Mouse (Mus musculus) adrenal gland, adult 8-10 months (tissue): ENCODE measurements at regions not wholly inside any gene's neighbourhood (a gene's known extent, or its start where the extent isn't known, plus 50 kb on each side); places are given as distances from the start of the nearest gene placed in this dataset.

Experiments used
- DNase-seq: peaks from one replicate; pipeline ENCODE4 v3.0.0; 2022

GRCm38 (mm10) chr8:30669451-30669850 is 2759.1 kb upstream of the 5930422O12Rik start:
- no peak for DNase-seq

- no peak for DNase-seq
These were observed 2751.1 kb upstream of the 5930422O12Rik start for GRCm38 (mm10) chr8:30677423-30677822.

- no peak for DNase-seq
These were observed 2746.3 kb upstream of the 5930422O12Rik start for GRCm38 (mm10) chr8:30682169-30682568.

- no peak for DNase-seq
These were observed 2742.0 kb upstream of the 5930422O12Rik start for GRCm38 (mm10) chr8:30686539-30686938.

- DNase-seq: no peak
These were observed 2734.4 kb upstream of the 5930422O12Rik start for GRCm38 (mm10) chr8:30694126-30694525.

- DNase-seq: no peak
These were observed 2711.9 kb upstream of the 5930422O12Rik start for GRCm38 (mm10) chr8:30716643-30717042.

GRCm38 (mm10) chr8:30730366-30730765 is 2698.1 kb upstream of the 5930422O12Rik start:
- DNase-seq: no peak

GRCm38 (mm10) chr8:30732585-30733253 is 2695.8 kb upstream of the 5930422O12Rik start:
- no peak for DNase-seq

- DNase-seq: no peak
These were observed 2695.1 kb upstream of the 5930422O12Rik start for GRCm38 (mm10) chr8:30733385-30733784.

GRCm38 (mm10) chr8:30735338-30735737 is 2693.2 kb upstream of the 5930422O12Rik start:
- no peak for DNase-seq

GRCm38 (mm10) chr8:30735740-30736139 is 2692.8 kb upstream of the 5930422O12Rik start:
- no peak for DNase-seq

- DNase-seq: no peak
These were observed 2681.6 kb upstream of the 5930422O12Rik start for GRCm38 (mm10) chr8:30746874-30747273.
